Mouse (Mus musculus) limb, embryonic 10.5 days (tissue): ENCODE measurements around the gene Lgals1. TPM values are rescaled to one million over a fixed set of nuclear protein-coding genes. Genes with fewer than 3 reads are reported as not detected.
"Not testable (repeated sequence)": the region's sequence is repeated elsewhere in the genome, so short reads cannot be mapped to it uniquely, and the experiment has no call there.

Experiments used
- DNase-seq: peaks from one replicate; pipeline ENCODE4 v3.0.0-alpha.2; 2017; ENCODE audit warnings: low spot score
- H3K27ac ChIP-seq: fragments of 300-500 bp; sonication (generic); 2 replicates; pipeline ENCODE4 v1.5.1; 2016; ENCODE audit warnings: mild to moderate bottlenecking
- H3K27me3 ChIP-seq: fragments of 300-500 bp; sonication (generic); 2 replicates; pipeline ENCODE4 v1.6.1; 2016; ENCODE audit warnings: low read depth, mild to moderate bottlenecking; ENCODE audit not compliant: poor library complexity, severe bottlenecking
- H3K36me3 ChIP-seq: fragments of 300-500 bp; sonication (generic); 2 replicates; pipeline ENCODE4 v1.6.1; 2016; ENCODE audit warnings: mild to moderate bottlenecking, moderate library complexity
- H3K4me1 ChIP-seq: fragments of 300-500 bp; sonication (generic); 2 replicates; pipeline ENCODE4 v1.6.1; 2016
- H3K4me3 ChIP-seq: fragments of 300-500 bp; sonication (generic); 2 replicates; pipeline ENCODE4 v1.5.1; 2016; ENCODE audit warnings: mild to moderate bottlenecking, moderate library complexity
- H3K9me3 ChIP-seq: fragments of 300-500 bp; sonication (generic); replicated peaks from 2 replicates; pipeline ENCODE4 v1.6.1; 2016; ENCODE audit warnings: mild to moderate bottlenecking
- WGBS: fragments of 180-500 bp; shearing (Covaris S2); methylation state at CpG from one replicate; pipeline ENCODE4 v1.1.7; 2016; 5-methylcytosine and 5-hydroxymethylcytosine counted together
- polyA plus RNA-seq: library from polyadenylated mRNA; unstranded; fragments of >200 nt; fragmentation: Nextera tagmentation; extraction: Ambion mirVana; gene quantifications from 2 replicates; pipeline ENCODE4 v1.2.1, GENCODE M21; 2016

Gene Lgals1
- 292 and 458 TPM in 2 replicates for polyA plus RNA-seq

DNA sequence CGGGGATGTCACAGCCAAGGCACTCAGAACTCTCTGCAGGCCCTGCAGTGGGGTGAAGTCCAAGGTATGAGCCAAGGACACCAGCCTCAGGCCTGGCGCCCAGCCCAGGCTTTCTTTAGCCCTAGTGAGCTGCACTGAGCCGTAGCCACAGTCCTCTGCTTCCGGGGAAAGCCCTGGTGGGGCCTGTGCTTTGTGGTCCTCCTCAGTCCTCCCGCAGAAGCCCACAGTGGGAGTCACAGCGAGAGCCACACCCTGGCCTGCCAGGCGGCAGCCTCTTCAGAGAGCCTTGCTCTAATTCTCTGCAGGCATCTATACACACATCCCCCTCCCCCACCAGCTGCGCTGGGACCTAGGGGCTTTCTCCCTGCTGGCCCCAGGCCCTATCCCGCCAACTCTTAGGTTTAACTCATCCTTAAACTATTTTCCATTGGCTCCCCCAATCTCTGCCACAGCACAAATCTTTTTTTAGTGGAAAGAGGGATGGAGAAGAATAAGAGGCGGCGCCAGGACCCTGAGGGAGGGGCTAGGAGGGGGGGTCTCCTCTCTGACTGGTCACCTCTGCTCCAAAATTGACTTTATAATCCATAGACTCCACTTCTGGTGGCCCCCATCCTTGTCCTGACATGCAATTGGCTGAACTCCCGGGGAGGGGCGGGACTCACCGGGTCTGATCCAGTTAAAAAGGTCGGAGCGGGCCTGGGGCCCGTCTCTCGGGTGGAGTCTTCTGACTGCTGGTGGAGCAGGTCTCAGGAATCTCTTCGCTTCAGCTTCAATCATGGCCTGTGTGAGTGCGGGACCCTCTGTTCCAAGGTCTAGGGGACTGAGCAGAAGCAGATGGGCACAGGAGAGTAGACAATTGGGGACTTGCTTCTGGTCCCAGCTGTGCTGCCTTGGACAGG is at the start of gene Lgals1:
Gene Lgals1 (plus strand): TSS at position 705 of the 899 bp plus-strand sequence.
- H3K36me3 ChIP-seq, result peaks cover 21% of the 10 kb centered on the region
- peaks cover 52% of the 10 kb centered on the region for H3K4me1 ChIP-seq
- peak within 1 kb of the TSS; percentile 92 for H3K27ac ChIP-seq
- no peaks in the 10 kb centered on the region for H3K9me3 ChIP-seq
- 7% methylated on average over 20 of the region's 20 CpGs for WGBS
- DNase-seq, result peak; percentile 87
- H3K27me3 ChIP-seq, result no peaks in the 10 kb centered on the region
- peak within 1 kb of the TSS; percentile 56 for H3K4me3 ChIP-seq

DNA sequence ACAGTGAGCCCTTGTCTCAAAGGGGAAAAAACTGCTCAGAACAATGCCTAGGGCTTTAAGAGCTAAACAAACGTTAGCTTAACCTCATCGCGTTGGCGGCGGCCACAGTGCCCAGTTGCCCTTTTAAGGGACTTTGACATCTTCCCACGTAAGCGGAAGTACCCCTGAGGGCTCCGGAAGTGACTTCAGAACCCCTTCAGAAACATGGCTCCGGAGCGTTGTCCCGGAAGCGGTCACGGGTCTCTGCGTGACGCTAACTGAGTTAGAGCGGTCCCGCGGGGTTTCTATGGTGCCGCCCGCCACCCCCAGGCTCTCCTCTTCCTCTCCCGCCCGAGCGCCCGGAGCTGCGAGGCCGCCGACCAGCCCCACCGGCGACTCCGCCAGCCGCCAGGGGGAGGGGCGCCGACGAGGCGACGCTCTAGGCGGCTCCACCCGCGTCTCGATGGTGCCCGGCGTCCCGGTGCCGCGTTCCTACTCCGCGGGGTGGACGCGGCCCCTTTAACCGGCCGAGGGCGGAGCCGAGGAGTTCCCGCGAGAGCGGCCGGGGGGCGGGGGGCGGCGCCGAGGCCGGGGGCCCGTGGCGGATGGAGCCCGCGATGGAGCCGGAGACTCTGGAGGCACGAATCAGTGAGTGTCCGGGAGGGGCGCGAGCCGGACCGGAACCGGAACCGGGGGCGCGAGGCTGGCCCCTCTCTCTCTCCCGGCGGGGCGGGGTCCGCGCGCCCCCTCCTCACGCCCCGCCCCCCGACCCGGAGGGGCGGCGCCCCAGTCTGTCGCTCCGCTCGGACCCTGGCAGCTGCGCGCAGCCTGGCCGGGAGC is 49.3 kb upstream of the Lgals1 start, which contains the start of gene Gga1:
Gene Gga1 (plus strand): TSS at position 200 of the 819 bp plus-strand sequence.
- 1% methylated on average over 79 of the region's 95 CpGs for WGBS
- Histone ChIP-seq H3K4me3 (peak within 1 kb of the TSS; percentile 83), H3K36me3 (peaks cover 29% of the 10 kb centered on the region), H3K27ac (peak within 1 kb of the TSS; percentile 97), H3K27me3 (no peaks in the 10 kb centered on the region), H3K9me3 (no peaks in the 10 kb centered on the region), H3K4me1 (peaks cover 34% of the 10 kb centered on the region)
- DNase-seq, result peak; percentile 98

DNA sequence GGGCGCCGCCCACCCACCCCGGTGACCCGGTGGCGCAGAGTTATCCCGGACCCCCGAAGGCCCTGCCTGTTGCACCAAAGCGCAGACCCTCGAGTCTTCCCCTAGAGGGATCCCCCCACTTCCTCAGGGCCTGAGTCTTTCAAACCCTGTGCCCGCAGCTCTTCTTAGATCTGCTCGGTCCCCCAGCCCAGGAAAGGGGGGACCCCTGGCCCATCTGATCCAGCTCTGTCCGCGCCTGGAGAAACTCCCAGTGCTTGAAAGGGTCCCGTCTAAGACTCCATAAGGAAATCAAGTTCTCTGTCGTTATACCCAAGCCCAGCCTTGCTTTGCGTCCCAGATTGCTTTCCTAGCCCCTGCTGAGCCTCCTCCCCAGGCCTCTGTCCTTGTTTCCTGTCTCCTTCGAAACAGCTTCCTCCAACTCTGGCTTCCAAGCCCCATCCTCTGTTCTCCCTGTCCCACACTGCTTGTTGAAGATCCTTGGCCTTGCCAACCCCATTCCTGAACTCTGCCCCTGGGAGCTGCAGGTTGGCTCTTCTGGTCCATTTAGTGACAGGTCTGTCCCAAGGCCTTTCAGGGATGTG is 48.6 kb upstream of the Lgals1 start:
- peak overlapping the region; percentile 83 for H3K4me3 ChIP-seq
- WGBS, result 2% methylated on average over 16 of the region's 17 CpGs
- H3K9me3 ChIP-seq, result no peaks in the 10 kb centered on the region
- peaks cover 34% of the 10 kb centered on the region for H3K4me1 ChIP-seq
- DNase-seq, result no peak
- no peaks in the 10 kb centered on the region for H3K27me3 ChIP-seq
- H3K27ac ChIP-seq, result peak overlapping the region; percentile 97
- H3K36me3 ChIP-seq, result peaks cover 36% of the 10 kb centered on the region

DNA sequence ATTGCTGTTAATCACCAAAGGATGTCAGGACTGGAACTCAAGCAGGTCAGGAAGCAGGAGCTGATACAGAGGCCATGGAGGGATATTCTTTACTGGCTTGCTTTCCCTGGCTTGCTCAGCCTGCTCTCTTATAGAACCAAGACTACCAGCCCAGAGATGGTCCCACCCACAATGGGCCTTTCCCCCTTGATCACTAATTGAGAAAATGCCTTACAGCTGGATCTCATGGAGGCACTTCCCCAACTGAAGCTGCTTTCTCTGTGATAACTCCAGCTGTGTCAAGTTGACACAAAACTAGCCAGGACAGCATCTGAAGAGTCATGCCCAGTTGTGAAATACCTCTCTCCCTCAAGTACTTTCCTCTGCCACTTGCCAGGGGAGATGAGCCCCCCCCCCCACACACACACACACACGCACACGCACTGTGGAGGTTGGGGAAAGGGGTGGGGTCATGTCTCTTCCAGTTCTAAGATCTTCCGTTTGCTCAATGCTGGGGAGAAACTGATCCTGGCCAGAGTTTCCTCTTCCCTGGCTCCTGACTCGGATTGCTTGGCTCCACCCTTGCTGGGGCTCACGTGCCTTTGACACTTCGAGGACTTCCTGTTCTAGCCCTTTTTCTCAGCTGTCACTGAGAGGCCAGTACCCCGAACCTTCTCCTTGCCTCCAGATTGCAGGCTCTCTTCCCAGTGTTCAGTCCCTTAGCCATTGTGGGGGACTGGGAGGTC is 47.6 kb upstream of the Lgals1 start:
- WGBS, result 51% methylated on average over 7 of the region's 7 CpGs
- not testable (repeated sequence) for H3K27me3 ChIP-seq, H3K9me3 ChIP-seq, DNase-seq
- Histone ChIP-seq H3K4me3 (peak overlapping the region; percentile 16; the same call in 1 of the 2 replicates), H3K36me3 (peaks cover 46% of the 10 kb centered on the region), H3K4me1 (peaks cover 34% of the 10 kb centered on the region), H3K27ac (peak overlapping the region; percentile 64)

DNA sequence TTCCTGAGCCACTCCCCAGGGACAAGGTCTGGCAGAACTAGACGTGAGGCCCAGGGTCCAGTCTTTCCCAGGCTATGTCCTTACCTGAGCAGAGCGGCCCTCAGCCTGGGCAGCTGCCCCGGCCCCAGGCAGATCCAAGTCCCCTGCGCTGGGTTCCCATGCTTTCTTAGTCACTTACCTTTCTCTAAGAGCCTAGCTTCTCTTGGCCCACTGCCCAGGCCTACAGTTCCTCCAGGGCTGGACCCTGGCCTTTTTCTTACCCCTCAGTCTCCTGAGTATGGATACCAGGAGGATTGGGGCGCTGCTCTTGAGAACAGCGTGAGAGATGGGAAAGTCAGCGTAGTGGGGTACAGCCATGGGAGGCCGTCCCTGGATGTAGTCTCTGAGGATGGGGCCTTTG is 46.1 kb upstream of the Lgals1 start:
- WGBS, result 94% methylated on average over 8 of the region's 8 CpGs
- Histone ChIP-seq H3K9me3 (no peaks in the 10 kb centered on the region), H3K4me3 (no peak overlapping the region), H3K27me3 (no peaks in the 10 kb centered on the region), H3K4me1 (peaks cover 29% of the 10 kb centered on the region), H3K27ac (peak overlapping the region; percentile 11), H3K36me3 (peaks cover 60% of the 10 kb centered on the region)
- no peak for DNase-seq

DNA sequence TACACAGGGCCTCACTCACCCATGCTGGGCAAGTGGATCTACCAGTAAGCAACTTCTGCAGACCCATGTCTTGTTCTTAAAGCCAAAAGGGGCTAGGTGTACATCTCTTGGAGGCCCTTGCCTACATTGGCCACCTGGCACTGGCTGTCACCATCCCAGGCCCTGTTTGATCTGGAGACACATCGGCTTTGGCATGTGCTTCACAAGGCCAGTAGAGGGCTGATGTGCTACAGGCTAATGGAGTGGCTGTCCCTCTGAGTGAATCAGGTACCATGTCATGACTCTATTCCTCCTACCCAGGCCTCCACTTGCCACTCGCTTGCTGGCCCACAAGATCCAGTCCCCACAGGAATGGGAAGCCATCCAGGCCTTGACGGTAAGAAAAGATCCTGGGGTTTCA is 44.7 kb upstream of the Lgals1 start:
- peaks cover 74% of the 10 kb centered on the region for H3K36me3 ChIP-seq
- H3K27ac ChIP-seq, result no peak overlapping the region
- H3K9me3 ChIP-seq, result no peaks in the 10 kb centered on the region
- DNase-seq, result no peak
- 86% methylated on average over 3 of the region's 3 CpGs for whole genome bisulfite sequencing
- no peaks in the 10 kb centered on the region for H3K27me3 ChIP-seq
- H3K4me1 ChIP-seq, result peaks cover 16% of the 10 kb centered on the region
- no peak overlapping the region for H3K4me3 ChIP-seq

DNA sequence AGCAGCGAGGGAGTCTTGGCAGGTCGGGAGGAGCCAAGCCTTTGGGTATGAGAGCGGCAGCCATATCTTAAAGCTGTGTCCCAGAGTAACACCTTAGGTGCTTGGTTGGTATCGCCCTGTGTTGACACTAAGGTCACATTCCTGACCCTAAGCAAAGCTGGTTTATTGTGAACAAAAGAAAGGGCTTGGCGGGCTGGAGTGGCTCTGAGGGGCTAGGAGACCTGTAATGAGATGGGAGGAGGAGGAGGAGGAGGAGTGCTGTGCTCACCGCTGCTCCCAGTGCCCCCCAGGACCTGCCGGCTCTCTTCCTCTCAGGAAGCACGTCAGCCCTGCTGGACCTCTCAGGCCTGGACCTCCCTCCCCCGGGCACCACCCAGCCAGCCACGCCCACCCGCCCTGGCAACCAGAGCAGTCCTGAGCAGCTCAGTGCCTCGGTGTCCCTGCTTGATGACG is 37.1 kb upstream of the Lgals1 start:
- DNase-seq, result peak; percentile 47
- Histone ChIP-seq H3K27ac (peak overlapping the region; percentile 76), H3K4me3 (peak overlapping the region; percentile 1; the same call in 1 of the 2 replicates), H3K27me3 (no peaks in the 10 kb centered on the region), H3K9me3 (no peaks in the 10 kb centered on the region), H3K4me1 (peaks cover 42% of the 10 kb centered on the region), H3K36me3 (peaks cover 98% of the 10 kb centered on the region)
- WGBS, result 32% methylated on average over 13 of the region's 13 CpGs

DNA sequence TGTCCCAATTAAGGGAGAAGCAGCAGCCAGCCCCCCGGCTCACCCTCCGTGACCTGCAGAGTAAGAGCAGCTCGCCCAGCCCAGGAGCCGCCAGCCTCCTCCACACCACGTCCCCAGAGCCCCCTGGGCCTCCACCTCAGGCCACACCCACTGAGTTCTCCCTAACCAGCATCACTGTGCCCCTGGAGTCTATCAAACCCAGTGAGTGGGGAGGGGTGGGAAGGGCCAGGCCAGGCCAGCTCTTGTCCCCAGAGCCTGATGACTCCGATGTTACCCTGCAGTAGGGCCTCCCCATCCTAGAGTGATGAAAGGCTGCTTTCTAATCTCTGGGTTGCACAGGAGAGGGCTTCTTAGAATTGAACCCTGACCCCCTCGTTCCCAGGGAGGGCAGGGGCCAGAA is 34.1 kb upstream of the Lgals1 start:
- Histone ChIP-seq H3K4me3 (no peak overlapping the region), H3K36me3 (peaks cover 80% of the 10 kb centered on the region), H3K9me3 (no peaks in the 10 kb centered on the region), H3K4me1 (peaks cover 63% of the 10 kb centered on the region), H3K27ac (0 out of 2 replicates have a peak overlapping the region, but pooled peaks have one; percentile 15), H3K27me3 (no peaks in the 10 kb centered on the region)
- no peak for DNase-seq
- WGBS, result 45% methylated on average over 7 of the region's 7 CpGs

DNA sequence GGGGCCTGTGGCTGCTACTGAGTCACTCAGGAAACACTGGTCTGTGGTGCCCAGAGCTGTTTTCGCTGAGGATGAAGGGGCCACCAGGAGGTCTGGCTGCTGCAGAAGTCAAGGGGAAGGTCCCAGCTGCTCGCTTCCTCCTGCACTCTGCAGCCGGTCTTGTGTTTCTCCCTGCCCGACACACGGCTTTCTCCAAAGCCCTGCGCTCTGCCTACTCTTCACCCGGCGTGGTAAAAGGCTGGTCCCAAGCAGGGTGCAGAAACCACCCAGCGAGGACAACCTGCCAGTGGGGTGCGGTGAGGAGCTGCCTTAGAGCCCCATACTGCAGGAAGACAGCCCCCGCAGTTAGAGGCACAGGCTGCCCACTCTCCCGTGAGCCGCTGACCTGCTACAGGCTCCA is 31.8 kb upstream of the Lgals1 start:
- peak overlapping the region; percentile 46; the same call in 1 of the 2 replicates for H3K27ac ChIP-seq
- no peaks in the 10 kb centered on the region for H3K9me3 ChIP-seq
- H3K36me3 ChIP-seq, result peaks cover 58% of the 10 kb centered on the region
- no peaks in the 10 kb centered on the region for H3K27me3 ChIP-seq
- 78% methylated on average over 13 of the region's 13 CpGs for WGBS
- no peak overlapping the region for H3K4me3 ChIP-seq
- DNase-seq, result no peak
- H3K4me1 ChIP-seq, result peaks cover 71% of the 10 kb centered on the region

DNA sequence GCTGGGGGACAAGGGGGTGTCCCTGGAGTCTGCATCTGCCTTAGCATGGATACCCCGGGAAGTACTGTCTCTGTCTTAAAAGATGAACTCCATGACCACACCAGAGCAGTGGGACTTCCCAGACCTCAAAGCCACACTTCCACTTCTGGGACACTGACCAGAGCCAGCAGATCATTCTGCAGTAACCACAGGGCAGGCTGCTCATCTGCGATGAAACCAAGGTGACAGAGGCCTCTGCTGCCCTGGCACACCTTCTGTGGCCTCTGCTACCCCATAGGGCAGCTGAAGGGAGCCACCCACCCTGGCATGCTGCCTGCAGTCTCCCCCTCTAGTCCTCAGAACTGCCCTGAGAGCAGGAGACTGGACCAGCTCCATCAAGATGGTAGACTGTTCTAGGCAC is 30.8 kb upstream of the Lgals1 start:
- DNase-seq, result no peak
- no peak overlapping the region for H3K4me3 ChIP-seq
- H3K9me3 ChIP-seq, result no peaks in the 10 kb centered on the region
- no peaks in the 10 kb centered on the region for H3K27me3 ChIP-seq
- H3K4me1 ChIP-seq, result peaks cover 79% of the 10 kb centered on the region
- WGBS, result 87% methylated on average over 2 of the region's 2 CpGs
- H3K36me3 ChIP-seq, result peaks cover 48% of the 10 kb centered on the region
- peak overlapping the region; percentile 51; the same call in 1 of the 2 replicates for H3K27ac ChIP-seq

DNA sequence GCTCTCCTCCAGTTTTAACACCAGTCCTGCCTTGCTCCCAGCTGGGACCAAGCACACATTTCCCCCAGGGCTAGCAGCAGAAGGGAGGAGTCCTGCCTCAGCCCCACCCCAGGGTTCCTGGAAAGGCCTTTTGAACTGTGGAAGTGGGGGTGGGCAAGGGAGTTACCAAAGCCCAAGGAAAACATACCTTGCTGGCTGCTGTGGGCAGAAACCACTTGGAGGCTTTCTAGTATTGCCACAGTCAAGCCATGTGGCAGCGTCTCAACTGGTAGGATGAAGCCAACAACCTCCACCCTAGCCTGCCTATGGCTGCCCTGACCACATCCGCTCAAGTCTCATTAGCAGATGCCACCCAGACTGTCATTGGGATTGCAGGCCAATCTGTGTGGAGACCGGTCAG is 30.4 kb upstream of the Lgals1 start:
- peaks cover 83% of the 10 kb centered on the region for H3K4me1 ChIP-seq
- H3K36me3 ChIP-seq, result peaks cover 44% of the 10 kb centered on the region
- peak overlapping the region; percentile 51; the same call in 1 of the 2 replicates for H3K27ac ChIP-seq
- H3K4me3 ChIP-seq, result no peak overlapping the region
- H3K27me3 ChIP-seq, result 0 out of 2 replicates have a peak, but pooled peaks cover 1% of the 10 kb centered on the region
- WGBS, result 81% methylated on average over 3 of the region's 3 CpGs
- no peaks in the 10 kb centered on the region for H3K9me3 ChIP-seq
- DNase-seq, result no peak

DNA sequence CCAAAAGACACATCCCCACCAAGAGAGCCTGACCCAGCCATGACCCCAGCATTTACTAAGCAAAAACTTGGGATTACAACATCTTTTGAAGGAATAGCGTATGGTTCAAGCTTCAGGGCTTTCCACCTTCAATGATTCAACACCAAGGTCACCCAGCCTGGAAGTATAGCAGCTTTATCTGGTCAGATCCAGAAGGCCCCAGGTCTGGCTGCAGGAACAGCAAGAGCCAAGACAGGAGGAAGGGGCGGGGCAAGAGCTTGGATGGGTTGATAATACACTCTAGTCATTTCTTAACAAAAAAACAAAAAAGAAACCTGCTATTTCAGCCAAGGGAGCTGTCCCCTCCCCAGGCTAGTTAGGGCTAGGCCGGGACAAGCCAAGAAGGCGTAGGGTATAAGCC is 29.0 kb upstream of the Lgals1 start:
- peaks cover 83% of the 10 kb centered on the region for H3K4me1 ChIP-seq

More for the DNA sequence above, 29.0 kb upstream of the Lgals1 start:
- DNase-seq, result no peak
- Histone ChIP-seq H3K27me3 (0 out of 2 replicates have a peak, but pooled peaks cover 3% of the 10 kb centered on the region), H3K27ac (no peak overlapping the region), H3K36me3 (peaks cover 40% of the 10 kb centered on the region), H3K4me3 (no peak overlapping the region), H3K9me3 (no peaks in the 10 kb centered on the region)
- 92% methylated on average over 4 of the region's 4 CpGs for WGBS
